8 mouse cellular contexts compared by ENCODE assay signal in the genomic region with DNA sequence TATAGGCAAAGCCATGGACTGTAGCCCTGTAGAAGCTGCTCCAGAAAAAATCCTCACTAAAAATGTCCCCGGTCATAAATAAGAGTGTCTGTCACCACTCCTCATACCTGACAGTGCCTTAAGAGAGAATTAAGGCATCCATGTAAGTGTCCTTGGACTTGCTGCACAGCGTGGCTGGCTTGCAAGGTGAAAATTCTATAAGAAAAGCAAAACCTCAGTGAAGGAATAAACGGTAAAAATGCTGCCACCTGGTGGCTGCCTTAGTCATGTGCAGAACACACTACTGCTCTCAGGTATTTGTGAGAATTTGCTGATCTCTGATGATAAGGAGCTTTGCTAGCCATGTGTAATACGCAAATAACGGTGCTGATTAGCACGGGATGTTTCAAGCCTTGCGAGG.
DNase-seq lines count a peak whose midpoint lies in the region; ATAC-seq lines count a peak whose summit lies in the region.

No protein-coding gene starts in this region.

- H3K9me3 ChIP-seq in embryonic facial prominence, embryonic 10.5 days, result no peaks in the 10 kb centered on the region
- H3K9me3 ChIP-seq in limb, embryonic 11.5 days (ENCODE audit: control insufficient read depth, low read length), result no peaks in the 10 kb centered on the region

- no peak overlapping the region for H3K4me2 ChIP-seq in limb, embryonic 11.5 days (ENCODE audit: low read depth, severe bottlenecking)

- H3K4me1 ChIP-seq in embryonic facial prominence, embryonic 10.5 days, result no peaks in the 10 kb centered on the region
- H3K4me1 ChIP-seq in limb, embryonic 11.5 days (ENCODE audit: control insufficient read depth, insufficient read depth, low read length), result no peaks in the 10 kb centered on the region

- no peak overlapping the region for H3K27ac ChIP-seq in embryonic facial prominence, embryonic 10.5 days (replicated peaks)
- H3K27ac ChIP-seq in limb, embryonic 11.5 days (replicated peaks; ENCODE audit: low read depth, low read length), result no peak overlapping the region

- 35% methylated on average over 7 of the region's 7 CpGs for WGBS in embryonic facial prominence, embryonic 10.5 days
- 37% methylated on average over 7 of the region's 7 CpGs for WGBS in limb, embryonic 11.5 days

- H3K36me3 ChIP-seq in embryonic facial prominence, embryonic 10.5 days (replicated peaks), result no peaks in the 10 kb centered on the region
- H3K36me3 ChIP-seq in limb, embryonic 11.5 days (ENCODE audit: control insufficient read depth, insufficient read depth, low read length), result no peaks in the 10 kb centered on the region

- no peak for ATAC-seq in limb, embryonic 11.5 days (ENCODE audit: insufficient number of reproducible peaks, low FRiP score, low TSS enrichment, low read depth)
- no peak; the same call in 1 of the 2 replicates for ATAC-seq in granulocyte monocyte progenitor cell, adult 5-6 weeks (replicated peaks; ENCODE audit: poor library complexity, severe bottlenecking)

- DNase-seq in urinary bladder, postnatal 14 days (ENCODE audit: low spot score), result peak; percentile 24
- no peak for DNase-seq in urinary bladder, postnatal 10 days (ENCODE audit: low spot score)
- DNase-seq in adrenal gland, postnatal 25 days, result peak; percentile 43
- DNase-seq in embryonic facial prominence, embryonic 10.5 days (ENCODE audit: low spot score), result peak; percentile 62
- peak; percentile 6 to 50 for DNase-seq in kidney, adult 8-10 months
- peak; percentile 72 for DNase-seq in limb, embryonic 11.5 days (ENCODE audit: low spot score)
- DNase-seq in retina, embryonic 14.5 days (ENCODE audit: low spot score), result peak; percentile 85

- no peaks in the 10 kb centered on the region for H3K27me3 ChIP-seq in embryonic facial prominence, embryonic 10.5 days (replicated peaks; ENCODE audit: low read depth, poor library complexity, severe bottlenecking)
- no peaks in the 10 kb centered on the region for H3K27me3 ChIP-seq in limb, embryonic 11.5 days (ENCODE audit: control insufficient read depth, insufficient read depth, low read length)

- no peak overlapping the region for H3K4me3 ChIP-seq in embryonic facial prominence, embryonic 10.5 days
- no peak overlapping the region for H3K4me3 ChIP-seq in limb, embryonic 11.5 days (ENCODE audit: low read depth, low read length)

- no peak overlapping the region for H3K9ac ChIP-seq in limb, embryonic 11.5 days (ENCODE audit: low read length)
